Mouse (Mus musculus) C2C12 (cell line): ENCODE data around the gene Cox7c. TPM values are rescaled to one million over a fixed set of nuclear protein-coding genes. Genes with fewer than 3 reads are reported as not detected.
"Not testable (repeated sequence)": the region's sequence is repeated elsewhere in the genome, so short reads cannot be mapped to it uniquely, and the experiment has no call there.

Experiments used
- H3K27me3 ChIP-seq: one replicate; pipeline ENCODE4 v1.6.1; 2011; ENCODE audit not compliant: control insufficient read depth, insufficient read depth, insufficient read length
- H3K36me3 ChIP-seq: one replicate; pipeline ENCODE4 v1.6.1; 2011; ENCODE audit not compliant: control insufficient read depth, insufficient read depth
- H3K4me3 ChIP-seq: one replicate; pipeline ENCODE4 v1.5.1; 2011; ENCODE audit warnings: mild to moderate bottlenecking, control low read depth; ENCODE audit not compliant: poor library complexity, insufficient read depth, severe bottlenecking
- H3K79me2 ChIP-seq: one replicate; pipeline ENCODE4 v1.6.1; 2011; ENCODE audit not compliant: control insufficient read depth, insufficient read depth
- H3K79me3 ChIP-seq: one replicate; pipeline ENCODE4 v1.6.1; 2011; ENCODE audit warnings: low read depth, control low read depth
- H3ac ChIP-seq: one replicate; pipeline ENCODE3; 2011; ENCODE audit warnings: low read depth; ENCODE audit not compliant: control insufficient read depth, insufficient read length
- CEBPB ChIP-seq: IDR thresholded peaks from one replicate; pipeline ENCODE4 v1.6.1; 2011; ENCODE audit warnings: low read depth, mild to moderate bottlenecking, control low read depth, moderate library complexity
- CTCF ChIP-seq: IDR thresholded peaks from one replicate; pipeline ENCODE4 v1.5.1; 2011; ENCODE audit not compliant: control insufficient read depth, insufficient read depth, insufficient read length
- FOSL1 ChIP-seq: IDR thresholded peaks from one replicate; pipeline ENCODE4 v1.8.0; 2011; ENCODE audit warnings: mild to moderate bottlenecking, low read length; ENCODE audit not compliant: poor library complexity, insufficient read depth, severe bottlenecking
- MAX ChIP-seq: IDR thresholded peaks from one replicate; pipeline ENCODE4 v1.6.1; 2011; ENCODE audit warnings: mild to moderate bottlenecking, control low read depth
- MYOD1 ChIP-seq: IDR thresholded peaks from one replicate; pipeline ENCODE4 v1.6.1; 2011; ENCODE audit warnings: low read depth; ENCODE audit not compliant: control insufficient read depth, insufficient read length
- MYOG ChIP-seq: IDR thresholded peaks from one replicate; pipeline ENCODE4 v1.6.1; 2011; ENCODE audit not compliant: control insufficient read depth, insufficient read length; ENCODE audit errors: extremely low read depth
- USF1 ChIP-seq: IDR thresholded peaks from one replicate; pipeline ENCODE4 v1.6.1; 2011; ENCODE audit warnings: low read depth, mild to moderate bottlenecking, control low read depth, moderate library complexity
- long read RNA-seq, 2 experiments: library from polyadenylated mRNA; unstranded; transcript quantifications; one replicate each; pipeline ENCODE4 v2.0.0; 2019 to 2020
- polyA plus RNA-seq: library from polyadenylated mRNA; unstranded; fragments of >200 nt; fragmentation: generic; extraction: Trizol; gene quantifications from one replicate; pipeline ENCODE4 v1.2.1, GENCODE M21; 2012; ENCODE audit warnings: missing spikeins

Gene Cox7c
- 1,356 TPM for polyA plus RNA-seq
- long read RNA-seq, experiment 1, transcript Cox7c-203 (3 exons, 540 nt): major isoform, 253 of 260 reads
- long read RNA-seq, experiment 1, partial matches to known transcripts: 0 of 260 reads
- long read RNA-seq, experiment 1, other reads (novel, unspliced or antisense): 4 of 260 reads
- long read RNA-seq, experiment 2, transcript Cox7c-203 (3 exons, 540 nt): major isoform, 35 of 35 reads
- long read RNA-seq, experiment 2, partial matches to known transcripts: 0 of 35 reads
- long read RNA-seq, experiment 2, other reads (novel, unspliced or antisense): 0 of 35 reads

- H3ac ChIP-seq: peak within 1 kb of the TSS; percentile 100
- peak within 1 kb of the TSS; percentile 76 for H3K4me3 ChIP-seq
- H3K36me3 ChIP-seq: peaks cover 24% of the 10 kb centered on the region
- H3K79me2 ChIP-seq: peaks cover 18% of the 10 kb centered on the region
- H3K79me3 ChIP-seq: peaks cover 6% of the 10 kb centered on the region
- no peak for TF ChIP-seq MYOG
- no peak for TF ChIP-seq CEBPB
- TF ChIP-seq MAX: no peak
- TF ChIP-seq MYOD1: no peak
- TF ChIP-seq FOSL1: no peak
- no peak for TF ChIP-seq CTCF
- no peak for TF ChIP-seq USF1
- peaks cover 3% of the 10 kb centered on the region for H3K27me3 ChIP-seq
Observed at GRCm38 (mm10) chr13:86046254-86046951, at the start of gene Cox7c. Gene Cox7c, minus strand, starts transcription at chr13:86046904.

- TF ChIP-seq FOSL1: no peak
- Histone ChIP-seq H3K27me3 (no peaks in the 10 kb centered on the region), H3K79me2 (no peaks in the 10 kb centered on the region)
Observed at GRCm38 (mm10) chr13:86068011-86068724, 21.5 kb upstream of the Cox7c start.

GRCm38 (mm10) chr13:86067508-86067907 lies 20.8 kb upstream of the Cox7c start:
- Histone ChIP-seq H3K4me3 (no peak overlapping the region), H3K27me3 (no peaks in the 10 kb centered on the region), H3K36me3 (no peaks in the 10 kb centered on the region), H3K79me3 (no peaks in the 10 kb centered on the region), H3ac (no peak overlapping the region), H3K79me2 (no peaks in the 10 kb centered on the region)
- TF ChIP-seq MYOD1 (no peak), MYOG (no peak), MAX (no peak), CEBPB (no peak), FOSL1 (no peak), CTCF (no peak), USF1 (no peak)

More at GRCm38 (mm10) chr13:86068011-86068724, 21.5 kb upstream of the Cox7c start:
- Histone ChIP-seq H3ac (no peak overlapping the region), H3K79me3 (no peaks in the 10 kb centered on the region), H3K36me3 (no peaks in the 10 kb centered on the region), H3K4me3 (no peak overlapping the region)

- not testable (repeated sequence) for H3K27me3 ChIP-seq, H3K4me3 ChIP-seq, H3K79me3 ChIP-seq, H3K36me3 ChIP-seq, H3ac ChIP-seq, H3K79me2 ChIP-seq
Observed at GRCm38 (mm10) chr13:86054091-86054490, 7.4 kb upstream of the Cox7c start.

GRCm38 (mm10) chr13:86004907-86005675 lies 41.6 kb downstream of the Cox7c start:
- no peak overlapping the region for H3ac ChIP-seq
- H3K79me2 ChIP-seq: no peaks in the 10 kb centered on the region
- H3K27me3 ChIP-seq: no peaks in the 10 kb centered on the region
- TF ChIP-seq MYOG: no peak
- no peaks in the 10 kb centered on the region for H3K36me3 ChIP-seq
- H3K4me3 ChIP-seq: no peak overlapping the region
- H3K79me3 ChIP-seq: no peaks in the 10 kb centered on the region
